Mouse (Mus musculus) neural tube, embryonic 10.5 days (tissue): Measurements from ENCODE around the gene Zbtb20.

Experiments
- DNase-seq: peaks from one replicate; pipeline ENCODE4 v3.0.0-alpha.2; 2017; ENCODE audit warnings: low spot score; ENCODE audit errors: extremely low spot score

Gene Zbtb20

GRCm38 (mm10) chr16:43641230-43641629, 765.5 kb downstream of the Zbtb20 start:
- DNase-seq = no peak

GRCm38 (mm10) chr16:43645879-43646278, 770.2 kb downstream of the Zbtb20 start:
- DNase-seq = no peak

GRCm38 (mm10) chr16:43646943-43647342, 771.3 kb downstream of the Zbtb20 start:
- no peak for DNase-seq

GRCm38 (mm10) chr16:43647641-43648040, 772.0 kb downstream of the Zbtb20 start:
- DNase-seq = no peak

GRCm38 (mm10) chr16:43650355-43651080, 774.8 kb downstream of the Zbtb20 start:
- no peak for DNase-seq

GRCm38 (mm10) chr16:43653288-43653687, 777.6 kb downstream of the Zbtb20 start:
- no peak for DNase-seq

- no peak for DNase-seq
Observed at GRCm38 (mm10) chr16:43654269-43654668, 778.6 kb downstream of the Zbtb20 start.

- no peak for DNase-seq
Observed at GRCm38 (mm10) chr16:43655183-43655787, 779.6 kb downstream of the Zbtb20 start.

- DNase-seq = no peak
Observed at GRCm38 (mm10) chr16:43661576-43661975, 785.9 kb downstream of the Zbtb20 start.

- no peak for DNase-seq
Observed at GRCm38 (mm10) chr16:43662124-43663004, 786.7 kb downstream of the Zbtb20 start.

- DNase-seq = no peak
Observed at GRCm38 (mm10) chr16:43663978-43664579, 788.4 kb downstream of the Zbtb20 start, which contains the start of gene Tigit. Tigit (minus strand) TSS chr16:43664146.

GRCm38 (mm10) chr16:43664861-43665260, 789.2 kb downstream of the Zbtb20 start:
- DNase-seq = no peak

GRCm38 (mm10) chr16:43668294-43668693, 792.6 kb downstream of the Zbtb20 start:
- no peak for DNase-seq

GRCm38 (mm10) chr16:43671972-43672371, 796.3 kb downstream of the Zbtb20 start:
- DNase-seq = no peak

GRCm38 (mm10) chr16:43672697-43673096, 797.0 kb downstream of the Zbtb20 start:
- no peak for DNase-seq

- no peak for DNase-seq
Observed at GRCm38 (mm10) chr16:43674400-43674799, 798.7 kb downstream of the Zbtb20 start.

- DNase-seq = no peak
Observed at GRCm38 (mm10) chr16:43687968-43688367, 812.3 kb downstream of the Zbtb20 start.

- DNase-seq = no peak
Observed at GRCm38 (mm10) chr16:43690211-43690690, 814.6 kb downstream of the Zbtb20 start.

GRCm38 (mm10) chr16:43690912-43691311, 815.2 kb downstream of the Zbtb20 start:
- DNase-seq = no peak

GRCm38 (mm10) chr16:43691741-43692140, 816.1 kb downstream of the Zbtb20 start:
- no peak for DNase-seq
